Mouse (Mus musculus): ENCODE results near the gene Pih1d3. TPM values are rescaled to one million over a fixed set of nuclear protein-coding genes. Genes with fewer than 3 reads are reported as not detected.

Pih1d3 gene
- polyA plus RNA-seq (2014; fragmentation: Illumina TruSeq; extraction: RNeasy Lipid Tissue Mini Kit (QIAGEN cat#74804)) = not detected

GRCm38 (mm10) chr1:31222564-31222963 lies at the start of gene Pih1d3, which contains the start of gene 4931428L18Rik:
Gene Pih1d3, plus strand, starts transcription at chr1:31222838.
Gene 4931428L18Rik, minus strand, starts transcription at chr1:31222684.

DNA sequence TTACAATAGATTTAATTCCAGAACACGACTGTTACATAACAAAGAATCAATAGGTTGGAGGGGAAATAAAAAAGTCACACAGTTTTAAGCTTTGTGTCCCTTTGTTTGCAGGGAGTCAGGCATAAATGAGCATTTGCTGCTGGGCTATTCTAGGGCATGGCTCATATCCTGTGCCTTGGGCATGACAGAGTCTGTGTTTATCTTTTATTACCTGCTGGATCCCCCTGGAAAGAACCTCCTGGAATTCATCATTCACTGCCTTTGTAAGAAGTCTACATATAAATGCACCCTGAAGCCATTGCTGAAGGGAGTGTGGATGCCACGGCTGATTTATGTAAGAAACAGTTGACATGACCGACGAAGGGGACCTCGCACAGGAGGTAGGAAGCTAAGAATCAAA lies 46.5 kb upstream of the Pih1d3 start, which contains the start of gene Lgsn:
TSS of gene Lgsn (plus strand) at position 301 of the 400 bp plus-strand sequence.

Other genes with a start within 250 kb of the Pih1d3 start
- gene AC153137.1, start 244.9 kb upstream of the Pih1d3 start, polyA plus RNA-seq (2014; fragmentation: Illumina TruSeq; extraction: RNeasy Lipid Tissue Mini Kit (QIAGEN cat#74804)) = not detected
- not detected for gene Lgsn, start 46.4 kb upstream of the Pih1d3 start, polyA plus RNA-seq (2014; fragmentation: Illumina TruSeq; extraction: RNeasy Lipid Tissue Mini Kit (QIAGEN cat#74804))
- 7.7 TPM for gene 4931428L18Rik, start 154 bp upstream of the Pih1d3 start, polyA plus RNA-seq (2014; fragmentation: Illumina TruSeq; extraction: RNeasy Lipid Tissue Mini Kit (QIAGEN cat#74804))

Measured in ovary, adult 10 weeks (tissue).